Mouse (Mus musculus) thymus, postnatal 25 days (tissue): ENCODE results near the gene Rora.
A peak's percentile ranks its signal among the peaks of the same experiment; 100 is the strongest.

Experiments
- DNase-seq: peaks from one replicate; pipeline ENCODE4 v3.0.0; 2022

The Rora gene

DNA sequence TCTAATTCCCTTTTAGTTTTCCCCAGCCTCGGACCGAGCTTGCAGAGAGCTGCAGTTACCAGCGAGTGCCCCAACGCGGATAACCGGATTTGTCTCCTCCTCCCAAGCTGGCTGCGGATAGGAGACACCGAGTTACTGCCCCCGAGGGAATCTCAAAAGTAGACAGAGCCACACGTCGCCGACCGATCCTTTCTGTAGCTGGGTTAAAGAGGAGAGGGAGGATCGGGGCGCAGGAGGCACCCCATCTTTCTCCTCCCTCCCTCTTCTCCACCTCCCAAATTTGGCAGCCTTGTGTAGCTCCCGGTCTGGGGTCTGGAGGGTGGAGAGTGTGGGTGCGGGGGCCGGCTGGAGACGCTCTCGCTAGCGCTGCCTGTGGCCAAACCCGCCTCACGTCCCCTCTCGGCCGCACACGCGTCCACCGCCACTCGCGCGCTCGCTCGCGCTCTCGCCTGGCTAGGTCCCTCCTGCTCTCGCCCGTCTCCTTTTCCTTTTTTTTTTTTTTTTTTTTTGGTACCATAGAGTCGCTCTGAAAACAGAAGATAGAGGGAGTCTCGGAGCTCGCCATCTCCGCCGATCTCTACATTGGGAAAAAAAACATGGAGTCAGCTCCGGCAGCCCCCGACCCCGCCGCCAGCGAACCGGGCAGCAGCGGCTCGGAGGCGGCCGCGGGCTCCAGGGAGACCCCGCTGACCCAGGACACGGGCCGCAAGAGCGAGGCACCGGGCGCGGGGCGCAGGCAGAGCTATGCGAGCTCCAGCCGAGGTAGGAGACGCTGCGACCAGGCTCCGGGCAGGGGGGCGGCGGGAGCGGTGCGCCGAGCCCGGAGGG lies at the start of gene Rora:
Gene Rora (plus strand): TSS at position 576 of the 828 bp plus-strand sequence.
- no peak for DNase-seq

DNA sequence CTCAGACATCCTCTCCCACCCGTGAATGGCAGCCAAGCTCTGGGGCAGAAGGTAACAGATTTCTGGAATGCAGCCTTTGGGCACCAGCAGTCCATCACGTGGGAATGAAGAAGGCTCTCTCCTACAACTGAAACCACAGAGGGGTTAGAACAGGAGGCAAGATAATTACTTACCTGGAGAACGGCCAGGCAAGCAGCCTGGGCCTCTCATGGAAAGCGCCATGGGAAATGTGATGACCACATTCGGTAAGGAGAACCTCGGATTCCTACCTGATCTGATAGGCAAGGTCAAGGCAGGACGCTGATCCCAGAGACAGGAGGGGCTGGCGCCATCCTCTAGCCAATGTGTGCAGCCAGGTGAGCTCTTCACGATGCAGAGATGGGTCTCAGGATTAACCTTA lies 39.6 kb upstream of the Rora start:
- DNase-seq: no peak

DNA sequence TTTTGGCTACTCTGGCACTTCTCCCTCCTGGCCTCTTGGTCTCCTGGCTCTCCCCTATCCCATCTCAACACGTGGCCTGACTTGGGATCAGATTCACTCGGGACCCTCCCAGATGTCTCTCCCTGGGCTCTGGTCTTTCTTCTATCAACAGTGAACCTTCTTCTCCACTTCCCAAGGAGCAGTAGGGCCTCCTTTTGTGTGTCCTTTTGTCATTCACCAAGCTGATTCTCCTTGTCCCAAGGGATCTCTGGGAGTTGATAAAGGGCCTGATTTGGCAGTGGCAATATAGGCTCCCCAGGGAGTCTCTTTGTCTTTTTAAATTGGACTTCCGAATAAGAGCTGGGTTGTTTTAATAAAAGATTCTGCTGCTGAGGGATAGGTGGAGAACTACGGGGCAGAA lies 36.5 kb upstream of the Rora start:
- DNase-seq: no peak

DNA sequence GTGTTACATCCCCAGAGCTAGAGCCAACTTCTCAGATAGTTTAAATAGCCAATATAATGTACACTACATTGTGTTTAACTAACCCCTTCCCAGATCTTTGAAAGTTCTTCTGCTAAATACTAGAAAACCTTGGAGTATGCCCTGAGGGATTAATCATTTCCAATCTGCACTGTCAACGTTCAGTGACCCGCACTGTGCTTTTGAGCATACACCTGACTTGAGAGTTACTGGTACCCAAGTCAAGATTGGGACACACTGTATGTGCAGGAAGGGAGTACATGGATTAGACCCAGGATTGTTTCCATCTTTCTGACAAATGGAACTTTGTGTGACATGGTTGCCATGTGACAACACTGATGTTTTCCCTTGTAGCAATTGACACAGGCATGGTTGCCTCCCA lies 33.5 kb upstream of the Rora start:
- DNase-seq: no peak

DNA sequence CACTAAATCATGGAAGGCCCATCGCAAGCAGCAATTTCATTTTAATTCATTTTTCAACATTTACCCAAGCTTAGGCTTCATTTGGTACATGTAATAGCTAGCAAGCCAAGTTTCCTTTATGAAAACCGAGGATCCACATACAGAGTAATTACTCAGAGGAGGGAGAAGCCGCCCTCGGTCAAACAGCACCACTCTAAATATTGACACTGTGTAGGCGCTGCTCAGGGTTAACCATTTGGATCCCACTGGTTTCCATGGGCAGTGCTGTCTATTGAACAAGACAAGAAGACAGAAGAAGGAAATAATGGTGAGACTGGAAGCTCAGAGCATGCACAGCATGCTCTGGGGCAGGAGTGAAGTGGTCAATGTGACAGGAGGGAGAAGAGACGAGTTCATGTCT lies 33.1 kb upstream of the Rora start:
- no peak for DNase-seq

DNA sequence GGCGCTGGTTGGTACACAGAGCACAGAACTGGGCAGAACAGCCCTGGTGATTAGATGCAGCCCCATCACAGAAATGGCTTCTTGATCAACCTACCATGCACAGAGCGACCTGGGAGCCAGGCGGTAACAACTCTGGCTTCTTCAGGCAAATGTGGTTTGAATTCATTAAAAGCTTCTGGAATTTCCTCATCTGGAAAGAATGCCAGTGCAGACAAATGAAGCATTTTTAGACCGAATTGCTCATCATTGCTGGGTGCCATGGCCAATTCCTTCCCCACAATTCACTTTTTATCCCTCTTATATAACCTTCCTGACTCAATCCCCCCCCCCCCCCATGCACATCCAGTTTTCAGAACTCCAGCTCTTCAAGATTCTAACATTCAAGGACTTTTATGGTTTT lies 28.6 kb upstream of the Rora start:
- DNase-seq: no peak

DNA sequence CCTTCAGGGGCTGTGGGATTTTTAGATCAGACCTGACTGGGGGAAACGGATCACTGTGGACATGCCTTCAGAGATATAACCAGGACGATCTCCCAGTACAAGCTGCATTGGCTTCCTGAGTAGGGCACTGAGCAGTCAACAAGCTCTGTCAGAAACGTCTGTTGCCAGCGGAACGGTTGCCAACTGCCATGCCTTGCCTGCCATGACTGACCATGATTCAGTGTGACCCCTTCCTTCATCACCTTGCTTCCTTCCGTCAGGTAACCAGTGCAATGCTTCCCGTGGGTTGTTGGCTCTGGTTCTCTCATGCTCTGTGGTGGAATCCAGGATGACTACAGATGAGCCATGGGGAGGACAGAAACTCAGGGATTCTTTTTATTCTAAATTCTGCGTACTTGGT lies 16.3 kb upstream of the Rora start:
- no peak for DNase-seq

DNA sequence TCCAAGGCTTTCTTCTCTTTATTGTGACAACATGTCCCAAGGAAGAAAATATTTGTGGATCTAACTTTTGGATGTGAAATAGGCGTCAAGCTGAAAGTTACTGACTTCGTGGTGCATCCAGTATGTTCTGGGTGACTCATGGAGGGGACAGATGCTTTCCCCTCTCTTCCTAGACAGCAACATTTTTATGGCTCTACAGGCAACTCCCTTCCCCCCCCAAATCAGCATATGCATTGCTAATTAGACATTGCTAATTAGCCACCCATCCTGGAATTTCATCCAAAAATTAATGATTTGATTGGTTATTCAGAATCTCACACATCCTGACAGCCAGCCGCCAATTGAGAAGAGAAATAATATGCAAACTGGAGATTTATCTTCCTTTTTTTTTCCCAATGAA lies 12.5 kb upstream of the Rora start:
- no peak for DNase-seq

DNA sequence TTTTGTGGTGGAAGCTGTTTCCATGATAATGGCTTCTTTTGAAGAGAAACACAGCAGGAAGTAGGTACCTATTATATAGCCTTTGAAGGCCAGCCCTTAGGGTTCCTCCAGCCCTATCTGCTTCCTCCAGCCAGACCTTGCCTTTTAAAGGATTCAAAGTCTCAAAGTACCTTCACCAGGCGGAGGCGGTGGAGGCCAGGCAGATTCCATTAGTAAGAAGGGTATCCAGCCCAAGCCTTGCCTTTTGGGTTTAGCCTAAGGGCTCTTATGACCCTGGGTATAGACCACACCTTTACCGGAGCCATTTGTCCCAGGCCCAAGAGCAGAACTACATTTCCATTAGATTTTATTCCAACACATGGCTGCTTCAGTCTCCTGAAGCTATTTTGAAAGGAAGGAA lies 5.5 kb upstream of the Rora start:
- no peak for DNase-seq

DNA sequence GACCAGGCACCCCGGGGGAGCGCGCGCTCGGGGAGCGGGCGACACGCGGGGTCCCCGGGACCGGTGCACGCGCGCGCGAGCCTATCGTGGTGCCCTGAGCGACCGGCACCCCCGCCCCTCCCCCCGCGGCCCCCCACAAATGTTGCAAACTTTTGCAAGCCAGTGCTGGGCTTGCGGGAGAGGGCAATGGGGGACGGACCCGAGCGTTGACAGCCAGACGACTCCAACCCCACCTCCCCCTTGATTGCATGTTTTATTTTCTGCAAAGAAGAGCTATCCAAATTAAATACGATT lies 400 bp downstream of the Rora start:
- DNase-seq: no peak

DNA sequence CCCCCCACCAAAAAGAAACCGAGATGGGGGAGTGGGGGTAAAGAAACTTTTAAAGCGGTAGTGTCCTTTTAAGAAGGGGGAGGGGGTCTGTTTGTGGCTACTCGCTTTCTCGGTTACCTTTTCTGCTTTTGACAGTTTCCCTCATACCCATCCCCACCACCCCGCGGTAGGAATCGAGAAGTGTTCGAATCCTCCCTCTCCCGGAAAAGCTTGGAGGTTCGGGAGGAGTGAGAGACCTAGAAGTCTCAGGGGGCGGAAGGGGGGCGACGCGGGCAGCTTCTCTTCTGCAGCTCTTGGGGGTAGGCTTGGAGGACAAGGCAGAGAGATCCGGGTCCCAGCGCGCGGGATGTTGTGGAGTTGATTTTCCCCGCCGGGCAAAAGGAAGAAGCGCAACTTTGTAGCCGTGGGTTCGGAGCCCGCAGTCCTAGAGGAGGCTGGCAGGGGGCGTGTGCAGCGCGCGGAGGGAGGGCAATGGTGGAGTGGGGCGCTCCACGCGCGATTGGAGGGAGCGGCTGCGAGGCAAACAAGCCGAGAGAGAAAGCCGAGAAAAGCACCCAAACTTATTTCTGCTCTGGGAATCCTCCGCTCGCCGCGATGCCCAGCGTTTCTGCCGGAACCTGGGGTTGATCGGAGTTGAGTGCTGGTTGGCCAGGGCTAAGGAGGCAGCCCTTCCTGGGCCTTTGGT lies 889 bp downstream of the Rora start:
- DNase-seq: no peak

DNA sequence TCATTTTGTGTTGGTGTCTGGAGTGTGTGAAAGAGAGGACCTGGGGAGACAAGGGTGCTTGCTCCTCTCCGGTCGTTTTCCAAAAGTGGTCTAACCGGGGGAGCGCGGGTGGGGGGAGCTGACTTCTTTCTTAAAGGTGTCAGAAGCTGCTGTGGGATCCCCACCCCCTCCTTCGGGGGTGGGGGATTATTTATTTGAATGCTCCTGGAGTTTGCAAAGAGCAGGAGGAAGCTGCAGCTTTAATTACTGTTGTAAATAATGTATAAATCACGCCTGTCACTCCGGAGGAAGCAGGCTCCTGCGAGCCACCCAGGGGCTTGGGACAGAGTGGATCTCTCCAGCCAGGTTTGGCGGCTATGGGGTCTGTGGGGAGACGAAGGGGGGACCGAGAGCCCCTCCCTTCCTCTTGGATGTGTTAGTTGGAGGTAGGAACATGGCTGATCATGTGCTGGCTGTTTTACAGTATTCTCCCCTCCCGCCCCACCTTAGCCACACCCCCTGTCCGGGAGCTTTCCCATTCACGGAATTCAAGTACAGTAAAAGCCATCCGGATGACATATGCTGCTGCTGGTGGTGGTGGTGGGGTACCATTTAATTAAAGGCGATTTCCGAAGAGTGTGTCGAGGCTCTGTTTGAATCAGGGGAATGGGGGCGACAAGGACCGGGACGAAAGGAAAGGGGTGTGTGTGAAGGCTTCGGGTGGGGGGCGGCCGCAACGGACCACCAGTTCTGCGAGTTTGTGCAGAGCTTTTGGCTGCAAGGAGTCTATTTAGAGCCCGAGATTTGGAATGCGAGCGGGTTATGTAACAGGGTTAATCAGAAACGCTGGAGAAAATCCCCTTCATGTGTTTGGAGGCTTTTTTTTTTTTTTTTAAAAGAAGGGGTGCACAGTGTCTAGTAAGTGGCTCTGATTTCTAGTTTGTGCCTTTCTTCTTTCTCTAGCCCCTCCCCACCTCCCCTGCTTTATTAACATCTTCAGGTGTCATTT lies 1.7 kb downstream of the Rora start:
- no peak for DNase-seq

DNA sequence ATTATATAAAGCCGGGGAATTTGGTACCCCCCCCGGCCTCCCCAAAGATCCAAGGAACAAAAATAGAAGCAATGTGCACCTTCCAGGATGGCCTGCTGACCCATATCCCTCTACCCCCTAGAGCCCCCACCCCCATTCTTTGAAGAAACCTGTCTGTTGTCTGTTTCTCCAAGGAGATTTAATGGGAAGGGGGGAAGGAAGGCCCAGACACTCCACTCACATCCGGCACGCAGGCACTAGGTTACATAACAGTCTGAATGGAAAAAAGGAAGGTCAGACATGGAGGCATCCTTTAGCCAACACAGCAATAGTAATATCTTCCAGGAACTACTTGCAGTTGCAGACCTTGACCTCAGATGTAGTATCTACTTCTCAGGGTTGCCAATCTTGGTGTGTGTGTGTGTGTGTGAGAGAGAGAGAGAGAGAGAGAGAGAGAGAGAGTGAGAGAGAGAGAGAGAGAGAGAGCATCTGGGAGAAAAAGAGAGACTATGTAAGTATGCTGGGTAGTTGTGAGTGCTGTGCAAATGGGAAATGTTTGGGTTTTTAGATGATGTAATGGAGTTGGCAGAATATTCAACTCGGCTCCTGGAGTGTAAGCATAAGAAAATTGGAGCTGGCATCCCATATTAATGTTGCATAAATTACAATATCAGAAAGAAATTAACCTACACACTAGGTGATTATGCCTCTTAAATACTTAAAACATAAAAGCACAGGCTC lies 2.6 kb downstream of the Rora start:
- no peak for DNase-seq

DNA sequence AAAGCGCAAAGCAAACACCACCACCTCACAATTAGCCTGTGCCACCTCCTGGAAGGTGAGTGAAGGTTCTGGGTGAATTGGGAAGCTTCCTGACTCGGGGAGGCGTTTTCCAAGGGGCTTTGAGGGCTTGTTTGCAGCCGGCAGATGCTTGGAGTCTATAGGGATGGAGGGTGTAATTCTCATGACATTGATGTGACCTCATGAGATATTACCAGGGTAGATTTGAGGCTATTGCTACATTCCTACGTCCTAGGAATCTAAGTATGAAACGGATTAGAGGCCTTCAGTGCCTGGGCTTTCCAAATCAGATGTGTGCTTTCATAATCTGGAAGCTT lies 3.2 kb downstream of the Rora start:
- no peak for DNase-seq

DNA sequence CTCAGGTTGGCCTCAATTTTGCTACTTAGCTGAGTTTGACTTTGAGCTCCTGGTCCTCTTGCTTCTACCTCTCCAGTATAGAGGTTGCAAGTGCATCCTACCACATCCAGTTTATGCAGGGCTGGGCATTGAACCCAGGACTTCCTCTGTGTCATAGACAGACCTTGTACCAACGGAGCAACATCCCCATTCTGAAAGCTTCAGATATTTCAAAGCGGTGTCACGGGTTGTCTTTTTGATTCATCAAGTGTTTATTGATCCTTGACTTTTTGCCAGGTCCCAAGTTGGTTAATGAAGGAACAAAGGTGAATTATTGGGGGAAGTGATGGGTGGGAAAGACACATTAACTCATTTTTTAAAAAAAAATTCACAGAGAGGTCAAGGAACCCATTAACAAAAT lies 17.1 kb downstream of the Rora start:
- DNase-seq: no peak

DNA sequence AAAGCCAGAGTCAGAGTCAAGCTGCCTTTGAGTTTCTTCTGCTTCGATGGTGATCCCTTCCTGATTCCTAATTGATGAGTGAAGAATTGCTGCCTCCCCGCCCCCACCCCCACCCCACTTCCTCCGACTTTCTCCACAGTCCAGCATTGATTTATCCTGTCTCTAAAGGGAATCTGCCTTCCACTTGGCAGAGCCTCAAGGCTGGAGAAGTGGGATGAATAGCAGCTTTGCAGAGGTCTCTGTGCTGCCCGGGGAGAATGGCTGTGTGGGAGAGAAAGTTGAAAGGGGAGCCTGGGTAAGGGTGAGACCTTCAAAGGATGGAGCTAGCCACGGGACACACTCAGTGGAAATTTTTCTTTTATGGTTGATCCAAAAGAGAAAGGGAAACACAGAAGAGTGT lies 18.9 kb downstream of the Rora start:
- DNase-seq: no peak

DNA sequence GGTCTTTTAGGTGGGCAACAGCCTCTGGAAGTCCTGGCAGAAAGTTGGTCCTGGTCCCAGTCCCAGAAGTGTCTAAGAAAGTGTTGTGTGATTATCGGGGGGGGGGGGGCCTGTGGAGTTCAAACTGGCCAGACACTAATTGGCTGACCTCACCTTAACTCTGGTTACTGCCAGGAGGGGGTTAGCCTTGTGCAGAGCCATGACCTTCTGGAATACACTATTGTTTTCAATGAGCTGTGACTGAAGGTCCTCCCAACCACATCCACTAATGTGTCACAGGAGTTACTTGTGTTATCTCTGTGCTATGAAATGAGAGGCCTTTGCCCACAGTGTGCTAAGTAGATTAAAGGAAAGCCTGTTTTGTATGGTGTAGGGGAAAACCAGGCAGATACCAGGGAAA lies 19.6 kb downstream of the Rora start:
- no peak for DNase-seq

DNA sequence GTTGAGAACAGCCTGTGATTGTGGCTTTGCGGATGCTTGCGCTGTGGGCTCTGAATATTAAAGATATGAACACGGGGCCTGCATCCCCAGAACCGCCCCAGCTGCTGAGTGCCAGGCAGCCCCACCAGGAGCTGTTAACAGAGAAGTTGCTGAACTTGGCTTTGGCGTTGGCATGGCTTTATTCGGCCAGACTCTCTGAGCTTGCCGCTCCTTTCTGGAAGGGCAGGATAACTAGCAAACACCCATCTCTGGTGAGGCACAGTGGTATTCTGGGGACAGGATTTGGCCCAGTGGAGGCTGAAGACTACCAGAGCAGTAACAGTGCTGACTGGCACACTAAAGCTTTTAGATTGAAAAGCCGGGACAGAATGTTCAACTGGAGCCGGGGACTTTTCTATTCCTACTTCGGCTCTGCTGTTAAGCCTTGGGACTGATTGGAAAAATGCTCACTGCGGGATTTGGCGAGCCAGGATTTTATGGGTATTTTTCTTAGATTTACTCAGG lies 26.3 kb downstream of the Rora start:
- DNase-seq: no peak

DNA sequence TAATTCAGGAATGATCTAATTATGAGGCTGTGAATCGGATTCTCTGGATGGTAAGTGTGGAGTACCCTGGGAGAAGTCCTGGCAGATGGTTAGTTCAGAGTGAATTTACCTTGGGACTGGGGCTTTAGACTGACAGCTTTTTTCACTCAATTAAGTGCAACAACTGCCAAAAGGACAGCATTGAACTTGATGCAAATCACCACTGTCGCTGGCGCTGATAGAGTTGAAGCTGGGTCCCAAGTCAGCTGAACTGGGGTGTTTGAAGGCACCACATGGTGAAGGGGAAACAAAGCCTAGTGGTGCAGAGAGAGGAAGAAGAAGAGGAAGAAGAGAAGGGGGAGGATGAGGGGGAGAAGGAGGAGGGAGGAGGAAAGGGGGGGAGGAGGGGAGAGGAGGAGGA lies 30.4 kb downstream of the Rora start:
- DNase-seq: no peak

DNA sequence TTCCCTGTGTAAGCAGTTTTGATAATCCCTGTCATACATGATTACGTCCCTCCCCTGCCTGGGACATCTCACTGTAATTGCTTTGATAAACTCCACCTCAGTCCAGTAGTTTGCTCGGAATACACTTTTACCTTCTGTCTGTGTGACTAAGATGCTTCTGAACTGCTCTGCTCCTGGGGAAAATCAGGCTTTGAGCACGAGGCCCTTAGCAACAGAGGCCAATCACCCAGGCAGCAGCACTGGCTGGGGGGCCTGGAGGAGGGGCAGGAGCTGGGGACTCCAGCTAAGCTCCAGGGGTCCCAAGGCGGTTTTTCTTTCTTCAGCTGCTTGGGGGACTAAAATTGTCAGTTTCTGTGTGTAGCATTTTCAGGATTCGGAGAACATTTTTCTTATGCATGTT lies 32.0 kb downstream of the Rora start:
- no peak for DNase-seq

DNA sequence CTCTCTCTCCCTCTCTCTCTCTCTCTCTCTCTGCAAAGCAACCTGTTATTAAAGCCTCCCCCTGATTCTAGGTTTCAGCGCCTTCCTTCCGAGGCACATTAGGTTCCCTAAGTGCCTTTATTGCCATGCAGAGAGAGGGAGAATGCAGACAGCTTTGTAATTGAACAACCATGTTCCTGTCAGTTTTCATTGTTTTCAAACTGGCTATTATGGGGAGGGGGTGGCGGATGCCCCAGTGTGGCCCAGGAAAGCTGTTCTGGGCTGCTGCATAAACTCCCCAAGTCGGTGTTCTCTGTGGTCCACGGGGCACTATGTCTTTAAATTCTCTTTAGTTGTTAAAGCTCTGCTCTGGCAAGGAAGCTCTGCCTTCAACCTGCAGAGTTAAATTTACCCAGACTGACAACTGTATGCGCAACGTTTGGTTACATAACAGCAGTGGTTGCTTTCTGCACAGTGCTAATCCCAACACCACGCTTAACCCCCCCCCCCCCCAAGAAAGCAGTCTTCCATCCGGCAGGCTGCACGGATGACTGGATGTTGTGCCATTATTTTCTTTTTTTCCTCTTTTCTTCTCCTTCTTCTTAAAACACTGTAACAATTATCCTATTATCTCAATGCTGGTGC lies 33.8 kb downstream of the Rora start:
- no peak for DNase-seq

DNA sequence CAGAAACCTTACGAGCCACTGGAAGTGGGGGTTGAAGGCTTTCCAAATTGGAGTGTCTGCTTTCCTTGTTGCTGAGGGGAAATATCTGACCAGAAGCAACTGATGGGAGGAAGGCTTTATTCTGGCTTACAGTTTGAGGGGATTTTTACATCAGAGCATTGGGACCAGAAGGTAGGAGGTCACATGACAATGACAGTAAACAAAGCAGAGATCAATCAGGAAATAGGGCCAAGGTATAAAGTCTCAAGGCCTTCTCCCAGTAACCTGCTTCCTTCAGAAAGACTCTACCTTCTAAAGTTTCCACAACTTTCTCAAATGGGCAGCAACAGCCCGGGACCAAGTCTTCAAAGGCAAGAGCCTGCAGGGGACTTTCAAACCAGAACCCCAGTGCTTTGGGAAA lies 34.6 kb downstream of the Rora start:
- DNase-seq: no peak

DNA sequence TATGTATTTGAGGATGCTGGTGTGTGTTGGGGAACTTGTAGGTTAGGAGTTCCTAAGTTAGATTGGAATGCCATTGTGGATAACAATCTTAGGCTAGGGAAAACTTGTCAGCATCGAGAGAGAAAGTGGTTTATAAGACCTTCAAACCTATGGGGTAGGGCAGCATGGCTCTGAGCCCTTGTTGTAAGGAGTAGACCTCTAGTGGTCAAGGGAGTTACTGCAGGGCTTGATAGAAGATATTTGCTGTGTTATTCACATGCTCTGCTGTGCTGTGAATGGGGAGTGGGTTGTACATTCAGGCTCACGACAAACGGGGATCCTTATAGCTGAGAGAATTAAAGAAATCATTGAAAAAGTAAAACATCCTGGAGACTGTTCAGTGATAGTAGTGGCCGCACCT lies 35.8 kb downstream of the Rora start:
- peak; percentile 17 for DNase-seq
